Mouse (Mus musculus): ENCODE results near the gene Pdxp.

- TF ChIP-seq POLR2A (IDR thresholded peaks at IDR 0.05; ENCODE audit: insufficient read length, low read depth) (no peak), TCF12 (IDR thresholded peaks at IDR 0.05; ENCODE audit: insufficient read depth, poor library complexity, severe bottlenecking) (no peak), CEBPB (IDR thresholded peaks at IDR 0.05; ENCODE audit: insufficient read depth, poor library complexity, severe bottlenecking) (no peak), POLR2AphosphoS2 (IDR thresholded peaks at IDR 0.05; ENCODE audit: insufficient read length, low read depth) (peak; percentile 14), SRF (IDR thresholded peaks at IDR 0.05; ENCODE audit: control insufficient read depth, insufficient read length, low read depth) (no peak), E2F4 (IDR thresholded peaks at IDR 0.05; ENCODE audit: insufficient read depth) (no peak), USF1 (IDR thresholded peaks at IDR 0.05; ENCODE audit: low read depth) (no peak), MYOG (IDR thresholded peaks at IDR 0.05; ENCODE audit: control insufficient read depth in 1 of 3, insufficient read depth in 1 of 3, insufficient read length in 2 of 3, low read depth in 2 of 3) (no peak), MAX (IDR thresholded peaks at IDR 0.05; ENCODE audit: low read depth) (no peak), TCF3 (IDR thresholded peaks at IDR 0.05; ENCODE audit: insufficient read length, low read depth) (no peak)
Measured at GRCm38 (mm10) chr15:78915660-78916017, 1.9 kb downstream of the Pdxp start.
